Mouse (Mus musculus) heart, adult 2 months (tissue): ENCODE measurements around the gene Pfdn5.

Experiments used
- CTCF ChIP-seq: fragments of 200-600 bp; IDR thresholded peaks from 2 replicates; pipeline ENCODE4 v1.8.1; 2022; ENCODE audit warnings: antibody characterized with exemption, mild to moderate bottlenecking, moderate library complexity
- EP300 ChIP-seq: fragments of 200-500 bp; IDR thresholded peaks from 2 replicates; pipeline ENCODE4 v1.6.1; 2011; ENCODE audit warnings: low read depth, low read length, control low read depth; ENCODE audit not compliant: insufficient read depth

GRCm38 (mm10) chr15:102339612-102340011 lies 13.7 kb downstream of the Pfdn5 start:
- TF ChIP-seq EP300 (no peak), CTCF (no peak)
